Comparison of ENCODE assay signal across 24 mouse cellular contexts in genomic region chr10:117521315-117522270, GRCm38 (mm10).
A peak's percentile ranks its signal among the peaks of the same experiment; 100 is the strongest.
DNase-seq lines count a peak whose midpoint lies in the region; ATAC-seq and TF ChIP-seq lines count a peak whose summit lies in the region.
"Had no signal": no experiment of that assay in that cellular context is flagged by ENCODE, and none has a peak within 500 bp of the region (broad histone marks: within the 10 kb centered on the region; RNA-seq: fewer than 3 reads in every experiment).

No protein-coding gene starts in this region.

- no peaks in the 10 kb centered on the region for H3K27me3 ChIP-seq in Patski
- no peaks in the 10 kb centered on the region for H3K27me3 ChIP-seq in limb, embryonic 14.5 days (ENCODE audit: control insufficient read depth, insufficient read depth, low read length)
- H3K27me3 ChIP-seq in intestine, embryonic 15.5 days (replicated peaks): no peaks in the 10 kb centered on the region
- H3K27me3 ChIP-seq: embryonic facial prominence, embryonic 13.5 days; heart, embryonic 15.5 days; liver, embryonic 13.5 days; midbrain, embryonic 15.5 days had no signal

- in situ Hi-C loops in Patski (cut with MboI; ENCODE audit: low pct_unique_long_range_greater_than_20kb): no loop called here

- peak; percentile 54 for ATAC-seq in Patski
- peak; percentile 38; the same call in 1 of the 2 replicates for ATAC-seq in limb, embryonic 14.5 days (ENCODE audit: low FRiP score, low read depth)
- no peak for ATAC-seq in megakaryocyte progenitor cell, adult 5-6 weeks (replicated peaks; ENCODE audit: poor library complexity)
- ATAC-seq in intestine, embryonic 15.5 days: no peak
- ATAC-seq: CD4-positive, CD25-positive, alpha-beta regulatory T cell, adult 4 months; forebrain, embryonic 14.5 days; midbrain, embryonic 15.5 days had no signal

- DNase-seq in left cerebral cortex, adult 11 months (ENCODE audit: low spot score): peak; percentile 17
- no peak for DNase-seq in left cerebral cortex, postnatal 4 days
- peak; percentile 30 for DNase-seq in Patski (ENCODE audit: low read depth, low spot score)
- DNase-seq in limb, embryonic 14.5 days (ENCODE audit: low spot score): peak; percentile 56
- DNase-seq in lung, postnatal 36 days: peak; percentile 47
- no peak for DNase-seq in natural killer cell, adult 2 months (ENCODE audit: low spot score in 2 of 2)
- DNase-seq: adrenal gland, adult 2 months; cerebellum, adult 11-12 months; cerebellum, postnatal 36 days; embryo, embryonic 11 days; heart, postnatal 36 days; kidney, adult 18-20 months; kidney, postnatal 10 days; liver, embryonic 13.5 days; right cerebral cortex, postnatal 14 days had no signal

- H3K27ac ChIP-seq in limb, embryonic 14.5 days (replicated peaks; ENCODE audit: low read depth, low read length): peak overlapping the region; percentile 13; the same call in 1 of the 2 replicates
- H3K27ac ChIP-seq in intestine, embryonic 15.5 days: no peak overlapping the region
- H3K27ac ChIP-seq: embryonic facial prominence, embryonic 13.5 days; heart, embryonic 15.5 days; hindbrain, embryonic 13.5 days; layer of hippocampus, adult 2 months; liver, embryonic 13.5 days; midbrain, embryonic 15.5 days had no signal

- peaks cover 25% of the 10 kb centered on the region for H3K4me1 ChIP-seq in limb, embryonic 14.5 days (ENCODE audit: control insufficient read depth, insufficient read depth, low read length)
- no peaks in the 10 kb centered on the region for H3K4me1 ChIP-seq in intestine, embryonic 15.5 days (replicated peaks)
- H3K4me1 ChIP-seq: heart, embryonic 15.5 days had no signal

- no peak for TF ChIP-seq CTCF in Patski (IDR thresholded peaks at IDR 0.05)

- 27% methylated on average over 23 of the region's 23 CpGs for WGBS in limb, embryonic 14.5 days
- WGBS in intestine, embryonic 15.5 days: 71% methylated on average over 23 of the region's 23 CpGs

- H3K9me3 ChIP-seq in limb, embryonic 14.5 days (ENCODE audit: control insufficient read depth, low read length): no peaks in the 10 kb centered on the region
- no peaks in the 10 kb centered on the region for H3K9me3 ChIP-seq in intestine, embryonic 15.5 days
- H3K9me3 ChIP-seq: embryonic facial prominence, embryonic 13.5 days; heart, embryonic 15.5 days; hindbrain, embryonic 13.5 days; liver, embryonic 13.5 days; midbrain, embryonic 15.5 days had no signal

- H3K36me3 ChIP-seq in limb, embryonic 14.5 days (ENCODE audit: control insufficient read depth, insufficient read depth, low read length): no peaks in the 10 kb centered on the region
- no peaks in the 10 kb centered on the region for H3K36me3 ChIP-seq in intestine, embryonic 15.5 days
- H3K36me3 ChIP-seq: embryonic facial prominence, embryonic 13.5 days; heart, embryonic 15.5 days; hindbrain, embryonic 13.5 days; liver, embryonic 13.5 days; midbrain, embryonic 15.5 days had no signal

- no peak overlapping the region for H3K9ac ChIP-seq in limb, embryonic 14.5 days (ENCODE audit: low read depth, low read length, severe bottlenecking)
- no peak overlapping the region for H3K9ac ChIP-seq in intestine, embryonic 15.5 days
- H3K9ac ChIP-seq: embryonic facial prominence, embryonic 13.5 days; heart, embryonic 15.5 days; hindbrain, embryonic 13.5 days; liver, embryonic 13.5 days; midbrain, embryonic 15.5 days had no signal

- POLR2A ChIA-PET in Patski (lab: Charles Lee): interaction anchor here (0.6 kb wide), 1 partner anchor 189 kb away, joined by 5 read pairs; no protein-coding TSS in a partner anchor

- intact Hi-C loops in left cerebral cortex, postnatal 4 days (cut with DNase I): no loop called here

- no peak overlapping the region for H3K4me3 ChIP-seq in limb, embryonic 14.5 days (replicated peaks; ENCODE audit: low read length)
- H3K4me3 ChIP-seq in intestine, embryonic 15.5 days (replicated peaks): no peak overlapping the region
- H3K4me3 ChIP-seq: embryonic facial prominence, embryonic 13.5 days; heart, embryonic 15.5 days; hindbrain, embryonic 13.5 days; layer of hippocampus, adult 2 months; liver, embryonic 13.5 days; midbrain, embryonic 15.5 days had no signal

- no peak for TF ChIP-seq POLR2A in limb, embryonic 14.5 days (IDR thresholded peaks at IDR 0.05; ENCODE audit: borderline replicate concordance, extremely low read depth, insufficient read depth, insufficient read length)

- CTCF ChIA-PET in Patski (lab: Charles Lee): interaction anchor here (0.7 kb wide), 1 partner anchor 17 kb away, joined by 3 read pairs; no protein-coding TSS in a partner anchor

- H3K4me2 ChIP-seq in limb, embryonic 14.5 days (replicated peaks; ENCODE audit: low read depth, low read length, severe bottlenecking): no peak overlapping the region
- H3K4me2 ChIP-seq in intestine, embryonic 15.5 days (replicated peaks): no peak overlapping the region
- H3K4me2 ChIP-seq: embryonic facial prominence, embryonic 13.5 days; heart, embryonic 15.5 days; hindbrain, embryonic 13.5 days; liver, embryonic 13.5 days; midbrain, embryonic 15.5 days had no signal

Comparison
In these comparisons a context has a peak if more than half of its experiments do, and no peak if none do; other contexts are left out.
1. DNase-seq: peak in left cerebral cortex, adult 11 months (single experiment), Patski (single experiment), limb, embryonic 14.5 days (single experiment) and lung, postnatal 36 days (single experiment); none in left cerebral cortex, postnatal 4 days (single experiment) and natural killer cell, adult 2 months (0 of 2).
2. ATAC-seq: peak in Patski (single experiment) and limb, embryonic 14.5 days (single experiment); none in megakaryocyte progenitor cell, adult 5-6 weeks (single experiment) and intestine, embryonic 15.5 days (single experiment).